Mouse (Mus musculus) cerebellum, postnatal 25 days (tissue): ENCODE results near the gene Mef2d.

Experiments
- DNase-seq, 2 experiments: peaks; one replicate each; pipeline ENCODE4 v3.0.0; 2021; ENCODE audit warnings: mixed read lengths in 2 of 2

Mef2d gene

DNA sequence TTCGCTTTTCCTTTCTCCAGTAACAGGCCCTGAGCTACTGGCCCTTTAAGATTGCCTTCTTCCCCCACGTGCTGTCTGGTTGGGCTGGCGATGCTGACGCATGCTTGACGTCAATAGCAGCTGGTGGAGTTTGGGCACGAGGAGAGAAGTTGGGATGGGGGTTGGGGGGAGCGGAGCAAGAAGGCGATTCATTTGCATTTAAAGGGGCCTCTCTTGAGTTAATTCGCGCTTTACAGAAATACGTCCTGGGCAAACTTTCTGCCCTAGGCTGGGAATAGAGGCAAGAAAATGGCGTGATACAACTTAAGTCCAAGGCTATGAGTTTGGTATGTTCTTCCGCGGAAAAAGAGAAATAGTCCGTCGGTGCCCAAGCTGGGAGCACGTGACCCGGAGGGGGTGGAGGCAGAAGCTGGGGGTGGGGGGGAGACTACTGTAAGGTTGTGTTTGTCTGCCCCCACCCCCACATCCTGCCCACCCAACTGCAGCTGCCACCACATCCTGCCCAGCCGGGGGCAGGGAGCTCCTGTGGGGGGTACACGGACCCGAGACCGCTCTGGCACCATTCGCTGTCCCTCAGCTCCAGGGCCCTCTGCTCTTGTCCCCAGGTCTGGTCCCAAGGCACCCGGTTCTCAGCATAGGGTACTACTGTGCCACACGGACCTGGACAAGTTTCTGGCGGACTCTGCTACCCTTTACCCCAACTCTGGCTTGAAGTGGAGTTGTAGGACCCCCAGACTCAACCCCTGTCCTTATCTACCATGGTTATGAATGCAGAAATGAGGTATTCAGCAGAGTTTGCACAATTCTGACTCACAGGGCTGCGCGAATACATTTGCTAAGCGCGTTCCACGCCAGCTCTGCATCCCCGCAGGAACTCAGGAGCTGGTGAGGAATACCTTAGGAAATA is 3.6 kb upstream of the Mef2d start:
- peak; percentile 94 for DNase-seq

DNA sequence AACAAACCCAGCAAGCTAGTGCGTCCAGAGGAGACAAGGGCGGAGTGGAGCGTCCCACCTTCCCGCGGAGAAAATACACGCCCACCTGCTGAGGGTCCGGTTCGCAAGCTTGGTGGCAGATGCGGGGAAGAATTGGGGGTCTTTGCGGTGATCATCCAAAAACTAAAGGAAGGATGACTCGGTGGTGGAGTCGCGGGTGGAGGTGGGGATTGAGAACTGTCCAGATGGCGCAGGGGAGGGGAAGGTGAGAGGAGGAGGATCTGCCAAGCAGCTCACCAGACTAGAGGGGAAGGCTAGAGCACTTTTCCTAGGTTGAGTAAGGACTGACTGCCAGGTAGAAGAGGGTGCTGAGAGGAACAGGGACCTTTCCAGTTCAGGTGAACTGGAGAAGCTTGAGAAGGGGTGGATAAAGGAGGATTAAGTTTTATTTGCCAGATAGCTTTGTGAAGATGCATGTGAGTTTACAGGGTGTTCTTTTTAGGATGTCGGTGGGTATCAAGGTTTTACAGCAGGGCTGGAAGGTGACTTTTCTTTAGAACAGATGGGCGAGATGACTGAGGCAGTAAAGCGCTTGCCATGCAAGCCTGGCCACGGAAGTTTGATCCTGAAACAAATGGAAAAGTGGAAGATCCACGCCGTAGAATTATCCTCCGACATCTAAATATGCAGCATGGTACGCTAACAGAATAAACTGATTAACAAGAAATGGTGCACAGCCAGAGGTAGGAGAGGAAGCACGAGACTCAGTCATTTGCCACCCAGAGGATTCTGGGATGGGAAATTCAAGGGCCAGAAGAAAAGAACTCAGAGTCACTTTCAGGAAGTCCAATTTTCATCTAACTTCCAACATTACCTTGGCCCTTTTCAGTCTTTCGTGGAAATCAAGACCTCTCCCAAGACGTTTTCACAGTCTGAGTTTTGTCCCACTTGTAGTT is 2.7 kb upstream of the Mef2d start:
- peak; percentile 88 to 89 for DNase-seq

DNA sequence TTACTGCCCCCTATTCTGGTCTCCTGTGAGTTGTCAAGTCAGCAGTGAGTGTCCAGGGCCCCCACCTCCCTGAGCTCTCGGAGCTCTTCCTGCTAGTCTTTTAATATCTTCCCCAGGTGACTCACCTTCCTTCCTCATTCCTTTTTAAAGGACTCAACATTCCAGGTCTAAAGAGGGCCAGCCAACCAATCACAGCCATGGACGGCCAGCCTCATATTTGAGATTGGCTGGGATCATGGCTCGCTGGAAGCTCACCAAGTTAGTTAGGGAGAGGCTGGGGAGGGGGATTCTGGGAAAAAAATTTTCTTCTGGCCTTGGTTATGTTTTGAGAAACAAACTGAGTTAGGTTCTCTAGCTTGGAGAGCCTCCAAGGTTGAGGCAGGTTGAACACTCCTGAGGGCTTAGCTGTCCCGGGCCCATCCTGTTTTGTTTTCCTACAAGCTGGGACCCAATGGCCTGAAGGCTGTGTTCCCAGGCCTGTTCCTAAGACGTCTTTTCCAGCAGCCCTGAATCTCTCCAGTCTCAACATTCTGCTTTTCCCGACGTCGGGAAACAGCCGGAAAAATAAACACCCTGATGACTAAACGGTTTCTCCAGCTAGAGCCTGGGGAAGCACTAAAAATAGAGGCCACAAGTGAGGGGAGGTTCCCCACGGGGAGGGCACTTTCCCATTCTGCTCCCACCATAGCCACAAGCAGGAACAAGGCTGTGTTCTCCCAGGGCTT is 1.8 kb upstream of the Mef2d start:
- peak; percentile 63 to 72 for DNase-seq

DNA sequence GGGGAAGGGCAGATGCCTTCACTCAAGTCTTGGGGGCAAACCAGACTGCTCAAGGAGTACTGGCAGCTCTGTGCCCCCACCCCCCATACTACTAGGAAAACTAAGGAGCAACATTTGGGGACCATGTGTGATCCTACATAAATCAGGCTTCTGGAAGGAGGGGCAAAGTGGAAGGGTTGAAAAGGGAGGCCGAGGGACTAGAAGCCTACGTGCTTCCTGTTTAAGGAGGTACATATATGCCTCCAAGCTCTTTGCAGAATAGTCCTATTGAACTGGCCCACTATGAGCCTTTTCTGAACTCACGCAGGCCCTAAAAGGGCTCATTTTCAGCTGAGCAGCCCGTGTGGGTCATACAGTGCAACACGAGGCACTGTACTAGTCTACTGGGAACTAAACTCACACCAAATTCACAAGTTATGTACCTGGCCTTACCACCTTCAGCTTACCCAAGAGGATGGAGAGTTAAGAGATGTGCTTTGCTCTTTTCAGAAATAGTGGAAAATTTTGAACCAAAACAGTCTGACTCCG is 1.2 kb upstream of the Mef2d start:
- DNase-seq, result no peak

DNA sequence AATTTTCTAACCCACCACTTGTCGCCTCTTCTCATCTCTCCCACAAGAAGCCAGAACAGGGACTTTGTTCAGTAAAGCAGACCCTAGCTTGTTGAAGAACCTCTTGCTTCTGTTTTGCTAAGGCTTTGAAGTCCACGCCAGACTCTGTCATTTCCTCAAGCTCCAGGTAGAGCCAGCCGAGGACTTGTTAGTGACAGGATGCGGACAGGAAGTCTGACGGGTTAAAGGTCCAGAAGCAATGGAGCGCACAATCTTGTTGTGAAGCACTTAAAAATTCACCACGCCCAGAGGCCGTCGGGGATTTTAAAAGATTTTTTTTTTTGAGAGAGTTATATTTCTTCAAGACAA is 759 bp upstream of the Mef2d start:
- DNase-seq, result no peak

DNA sequence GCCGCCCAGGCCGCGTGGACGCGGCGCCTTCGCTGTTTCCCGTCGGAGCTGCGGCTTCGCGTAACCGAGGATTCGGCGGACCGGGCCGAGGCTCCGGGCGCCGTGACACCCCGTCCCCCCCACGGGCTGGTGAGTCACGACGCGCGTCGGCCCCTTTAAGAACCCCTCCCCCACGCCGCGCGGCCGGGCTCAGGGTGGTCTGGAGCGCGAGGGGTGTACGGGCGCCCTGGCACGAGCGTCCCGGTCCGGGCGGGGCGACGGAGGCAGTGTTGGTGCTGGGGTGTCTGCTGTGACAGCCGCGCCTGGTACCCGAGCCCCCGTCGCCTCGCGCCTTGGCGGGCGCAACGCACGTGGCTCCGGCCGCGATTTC is 359 bp downstream of the Mef2d start:
- DNase-seq, result peak in 1 of 2 experiments; percentile 83

DNA sequence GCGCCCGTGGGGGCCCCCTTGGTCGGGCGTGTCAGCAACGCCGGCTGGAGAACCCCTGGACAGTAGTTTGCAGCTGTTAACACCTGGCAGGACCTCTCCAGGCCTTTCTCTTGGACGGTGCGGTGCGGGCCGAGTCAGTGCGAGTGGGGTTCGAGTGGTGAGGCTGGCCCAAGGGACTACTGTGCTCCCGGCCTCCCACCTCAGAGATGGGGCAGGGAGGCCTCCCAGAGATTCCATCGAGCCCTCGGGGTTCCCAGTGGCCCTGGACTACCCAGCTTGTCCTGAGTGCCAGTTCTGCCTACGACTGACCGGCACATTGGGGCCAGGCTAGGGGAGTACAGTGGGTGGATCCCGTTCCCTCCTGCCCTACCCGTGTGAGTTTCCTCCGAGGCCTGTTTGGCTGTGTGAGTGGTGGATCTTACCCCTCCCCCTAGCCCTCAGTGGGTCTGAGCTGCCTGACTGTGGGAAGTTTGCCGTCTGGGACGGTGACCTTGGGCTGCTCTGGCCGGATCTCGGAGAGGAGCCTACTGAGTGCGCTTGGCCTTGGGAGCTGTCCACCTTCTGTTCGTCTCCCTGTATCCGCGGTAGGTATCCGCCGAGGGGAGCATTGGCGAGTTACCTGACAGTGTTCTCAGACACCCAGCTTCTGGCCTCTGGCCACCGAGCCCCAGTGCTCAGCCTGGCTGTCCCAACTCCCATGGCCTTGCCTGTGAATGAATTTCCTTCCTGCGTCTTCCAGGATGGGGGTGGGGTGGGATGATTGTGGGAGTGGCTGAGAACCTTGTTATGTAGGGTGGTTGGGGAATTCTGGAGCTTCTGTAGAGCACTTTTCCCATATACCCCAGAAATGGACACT is 972 bp downstream of the Mef2d start:
- peak; percentile 73 to 79 for DNase-seq

DNA sequence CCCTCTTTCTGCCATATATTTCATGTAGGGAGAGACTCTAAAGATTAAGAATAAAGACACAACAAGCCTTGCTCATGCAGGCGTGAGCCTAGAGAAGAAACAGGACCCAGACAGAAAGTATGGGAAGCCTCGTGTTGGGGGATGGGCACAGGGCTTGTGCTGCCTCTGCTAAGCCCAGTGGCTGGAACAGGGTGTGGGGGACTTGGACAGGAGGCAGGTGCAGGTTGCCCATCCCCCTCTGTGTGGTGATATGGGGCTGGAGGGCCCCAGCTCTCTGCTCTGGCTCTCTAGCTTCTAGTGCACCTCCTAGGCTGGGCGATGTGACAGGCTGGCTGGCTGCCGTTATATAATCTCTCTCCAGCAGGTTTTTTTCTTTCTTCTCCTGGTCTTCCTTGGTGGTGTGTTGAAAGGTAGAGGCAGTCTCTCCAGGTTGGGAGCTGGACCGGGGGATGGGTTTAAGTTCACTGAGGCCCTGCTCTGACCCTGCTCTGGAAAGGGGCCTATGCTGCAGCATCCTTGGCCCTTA is 1.9 kb downstream of the Mef2d start:
- peak; percentile 76 to 78 for DNase-seq

DNA sequence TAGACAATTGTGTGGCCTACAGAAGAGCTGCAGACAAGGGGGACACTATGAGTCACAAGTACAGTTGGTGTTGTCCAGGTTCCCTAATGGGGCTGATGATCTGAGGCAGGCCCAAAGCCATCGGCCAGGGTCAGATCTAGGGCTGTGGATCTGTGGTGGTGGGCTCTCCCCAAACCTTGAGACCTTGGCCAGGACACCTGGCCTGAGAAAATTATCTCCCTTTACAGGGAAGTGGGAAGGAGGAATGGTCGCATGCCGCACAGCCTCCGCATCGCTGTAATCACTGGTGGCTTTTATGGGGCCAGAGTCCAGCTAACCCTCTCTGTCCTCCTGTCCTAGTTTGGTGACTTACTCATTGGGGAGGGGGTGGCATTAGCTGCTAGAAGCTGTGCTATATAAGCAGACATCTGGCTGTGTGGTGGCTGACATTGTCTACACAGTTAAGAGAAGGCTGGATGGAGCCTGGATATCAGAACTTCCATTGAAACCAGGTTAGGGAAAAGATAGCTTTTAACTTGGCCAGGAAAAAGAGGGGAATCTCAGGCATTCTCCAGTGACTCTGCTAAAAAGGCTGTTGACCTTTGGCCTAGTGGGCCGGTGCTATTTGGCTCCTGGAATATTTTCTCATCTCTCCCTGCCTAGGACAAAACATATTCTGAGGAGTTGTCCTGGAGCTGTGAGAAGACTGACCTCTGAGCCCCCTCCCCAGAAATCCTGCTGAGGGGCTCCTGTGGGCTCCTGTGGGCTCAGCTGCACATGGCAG is 2.7 kb downstream of the Mef2d start:
- DNase-seq, result no peak

DNA sequence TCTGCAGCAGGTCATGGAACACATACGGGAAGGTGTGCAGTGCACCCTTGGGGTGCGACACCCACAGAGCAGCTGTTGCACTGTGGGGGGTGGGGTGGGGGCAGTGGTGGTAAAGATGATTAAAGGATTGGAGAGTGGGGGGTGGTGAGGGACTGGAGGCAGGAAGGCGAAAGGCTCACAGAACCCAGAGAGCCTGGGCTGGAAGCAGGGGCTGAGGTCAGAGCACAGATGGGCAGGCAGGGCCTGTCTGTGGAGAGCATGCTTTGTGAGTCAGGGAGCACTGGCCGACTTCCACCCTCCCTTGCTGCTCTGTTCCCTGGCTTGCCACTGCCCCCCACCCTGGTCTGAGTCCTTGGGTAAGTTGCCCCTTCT is 3.2 kb downstream of the Mef2d start:
- DNase-seq, result peak; percentile 78 to 85

DNA sequence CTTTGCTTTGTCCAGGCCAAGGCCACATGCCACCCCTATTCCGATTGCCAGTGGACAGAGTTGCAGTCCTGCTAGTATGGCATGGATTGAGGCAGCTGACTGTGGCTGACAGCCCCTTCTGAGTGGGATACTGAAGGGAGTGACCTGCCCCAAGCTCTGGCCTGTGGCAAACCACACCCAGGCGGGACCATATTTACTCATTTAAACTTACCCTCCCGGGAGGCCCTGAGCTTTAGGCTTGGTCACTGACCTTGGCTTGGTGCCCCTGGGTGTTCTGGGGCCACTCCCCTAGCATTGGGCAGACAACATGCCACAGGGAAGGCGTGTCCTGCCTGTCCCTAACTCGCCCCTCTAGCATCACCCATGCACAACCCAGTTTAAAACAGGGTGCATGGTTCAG is 3.8 kb downstream of the Mef2d start:
- no peak for DNase-seq

DNA sequence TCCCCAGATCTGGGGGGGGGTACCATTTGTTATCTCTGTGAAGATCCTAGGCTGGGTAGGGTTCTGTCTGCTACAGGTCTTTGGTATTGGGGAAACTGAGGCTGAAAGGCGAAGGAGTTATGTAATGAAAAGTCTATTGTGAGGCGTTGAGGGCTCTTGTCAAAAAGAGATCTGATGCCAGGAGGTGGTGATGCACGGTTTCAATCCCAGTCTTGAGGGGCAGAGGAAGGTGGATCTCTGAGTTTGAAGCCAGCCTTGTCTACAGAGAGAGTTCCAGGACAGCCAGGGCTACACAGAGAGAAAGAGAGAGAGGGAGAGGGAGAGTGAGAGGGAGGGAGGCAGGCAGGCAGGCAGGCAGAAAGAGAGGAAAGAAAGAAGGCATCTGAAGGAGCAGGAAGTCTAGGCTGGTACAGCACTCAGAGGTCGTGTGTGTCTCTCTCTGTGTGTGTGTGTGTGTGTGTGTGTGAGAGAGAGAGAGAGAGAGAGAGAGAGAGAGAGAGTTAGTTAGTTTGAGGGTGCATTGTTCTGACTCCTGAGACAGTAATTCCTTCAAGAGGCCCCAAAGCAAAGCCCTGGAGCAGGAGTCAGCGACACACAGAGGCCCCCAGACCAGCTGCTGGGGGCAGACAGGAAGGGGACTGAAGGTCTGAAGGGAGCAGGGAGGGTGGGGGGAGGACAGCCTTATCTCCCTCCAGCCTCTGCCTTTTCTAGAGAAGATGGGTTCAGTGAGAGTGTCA is 4.4 kb downstream of the Mef2d start:
- peak in 1 of 2 experiments; percentile 15 for DNase-seq

DNA sequence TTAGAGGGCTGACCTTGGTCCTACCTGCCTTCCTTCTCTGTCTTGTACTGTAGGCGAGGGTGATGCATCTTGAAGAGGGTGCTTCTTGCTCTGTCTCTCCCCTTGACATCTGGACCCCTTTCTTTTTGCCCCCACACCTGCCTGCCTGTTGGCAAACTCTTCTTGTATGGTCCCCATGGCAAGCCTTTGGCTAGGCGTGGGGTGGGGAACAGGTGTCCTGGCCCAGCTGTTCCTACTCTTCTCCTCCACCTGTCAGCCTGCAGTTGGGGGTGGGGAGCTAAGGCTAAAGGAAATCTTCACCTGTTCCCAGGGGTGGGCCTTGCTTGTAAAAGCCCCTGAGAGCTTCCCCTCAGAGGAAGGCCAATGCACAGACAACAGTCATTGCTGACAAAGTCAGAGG is 5.3 kb downstream of the Mef2d start:
- DNase-seq, result peak in 1 of 2 experiments; percentile 15

DNA sequence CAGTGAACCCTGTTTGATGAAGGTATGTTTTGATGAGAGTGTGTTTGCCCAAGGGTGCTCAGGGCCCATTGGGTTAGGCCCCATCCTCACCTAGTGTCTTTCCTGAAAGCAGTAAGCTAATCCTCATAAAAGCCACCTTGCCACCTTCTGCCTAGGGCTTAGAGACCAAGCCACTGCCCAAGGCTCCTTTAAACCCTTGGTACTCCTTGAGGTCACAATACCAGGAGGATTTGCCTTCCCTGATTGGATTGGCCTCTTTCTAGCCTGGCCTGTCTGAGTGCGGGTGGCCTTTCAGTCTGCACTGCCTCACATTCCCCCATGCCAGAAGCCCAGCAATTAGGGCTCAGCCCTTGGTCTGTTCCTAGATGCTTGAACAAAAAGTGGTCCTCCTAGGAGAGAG is 5.7 kb downstream of the Mef2d start:
- DNase-seq, result peak in 1 of 2 experiments; percentile 16

DNA sequence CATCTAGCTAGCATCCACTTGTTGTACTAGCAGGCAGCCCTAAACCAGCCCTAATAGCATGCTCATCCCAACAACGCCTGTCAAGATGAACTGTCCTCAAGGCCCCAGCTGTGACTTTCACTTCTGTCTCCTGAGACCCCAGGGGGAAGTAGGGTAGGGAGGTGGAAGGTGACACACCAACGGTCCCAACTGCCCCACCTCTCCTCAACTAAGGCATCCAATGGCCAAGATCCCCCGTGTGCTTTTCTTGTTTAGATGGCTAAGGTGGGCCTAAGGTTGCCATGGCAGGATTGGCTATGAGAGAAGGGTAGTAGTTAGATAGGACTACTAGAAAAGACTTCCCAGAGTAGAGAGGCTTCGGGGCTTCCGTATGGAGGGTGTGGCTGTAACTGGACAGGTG is 6.2 kb downstream of the Mef2d start:
- DNase-seq, result no peak

DNA sequence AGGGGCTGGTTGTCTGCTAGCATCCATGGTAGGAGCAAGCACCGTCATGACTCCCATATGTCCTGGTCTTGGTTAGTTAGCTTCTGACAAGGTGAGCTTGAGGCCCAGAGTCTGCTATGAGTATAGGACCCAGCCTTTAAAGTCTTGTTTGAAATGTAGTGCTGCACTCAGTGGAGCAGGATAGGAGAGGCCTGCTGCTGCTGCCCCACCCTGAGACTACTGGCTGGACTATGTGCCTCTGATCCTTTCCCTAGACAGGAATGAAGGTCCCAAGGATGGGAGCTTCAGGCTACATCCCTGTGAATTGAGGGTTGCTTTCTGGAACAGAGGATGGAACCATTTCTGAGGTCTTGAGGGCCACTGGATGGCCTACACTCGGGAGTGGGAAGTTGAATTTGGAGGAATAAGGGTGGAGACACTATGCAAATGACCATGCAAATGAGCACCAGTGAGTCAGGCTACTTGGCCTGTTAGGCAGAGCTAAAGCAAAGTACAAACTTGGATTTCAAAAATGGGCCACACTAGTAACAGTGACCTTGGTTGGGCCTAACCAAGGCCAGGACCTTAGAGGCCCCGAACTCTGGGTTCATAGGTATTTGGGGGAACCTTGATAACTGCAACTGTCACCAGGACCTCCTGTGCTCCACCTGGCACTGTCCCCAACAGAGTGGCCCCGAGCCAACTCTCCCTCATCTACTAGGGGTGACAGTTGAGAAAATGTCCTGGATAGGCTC is 6.8 kb downstream of the Mef2d start:
- DNase-seq, result peak; percentile 61 to 79

DNA sequence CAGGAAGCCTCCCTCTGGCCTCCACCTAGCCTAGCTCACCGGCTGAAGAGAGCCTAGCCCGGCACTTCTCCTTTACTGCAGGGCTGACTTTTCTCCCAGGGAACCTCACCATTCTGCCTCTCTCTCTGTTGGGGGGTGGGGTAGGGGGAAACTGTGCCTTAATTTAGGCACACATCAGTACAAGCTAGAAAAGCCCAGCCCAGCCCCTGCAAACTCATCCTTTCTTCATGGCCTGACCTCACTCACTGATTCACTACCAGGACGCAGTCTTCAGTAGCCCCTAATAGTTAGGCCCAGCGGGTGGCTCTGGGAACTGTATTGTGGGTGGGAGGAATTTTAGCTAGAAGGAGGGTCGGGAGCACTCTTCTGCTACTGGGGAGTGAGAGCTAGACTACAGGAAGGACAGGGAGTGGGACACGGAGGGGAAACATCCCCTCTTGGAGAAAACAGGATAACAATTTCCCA is 7.4 kb downstream of the Mef2d start:
- peak in 1 of 2 experiments; percentile 17 for DNase-seq

DNA sequence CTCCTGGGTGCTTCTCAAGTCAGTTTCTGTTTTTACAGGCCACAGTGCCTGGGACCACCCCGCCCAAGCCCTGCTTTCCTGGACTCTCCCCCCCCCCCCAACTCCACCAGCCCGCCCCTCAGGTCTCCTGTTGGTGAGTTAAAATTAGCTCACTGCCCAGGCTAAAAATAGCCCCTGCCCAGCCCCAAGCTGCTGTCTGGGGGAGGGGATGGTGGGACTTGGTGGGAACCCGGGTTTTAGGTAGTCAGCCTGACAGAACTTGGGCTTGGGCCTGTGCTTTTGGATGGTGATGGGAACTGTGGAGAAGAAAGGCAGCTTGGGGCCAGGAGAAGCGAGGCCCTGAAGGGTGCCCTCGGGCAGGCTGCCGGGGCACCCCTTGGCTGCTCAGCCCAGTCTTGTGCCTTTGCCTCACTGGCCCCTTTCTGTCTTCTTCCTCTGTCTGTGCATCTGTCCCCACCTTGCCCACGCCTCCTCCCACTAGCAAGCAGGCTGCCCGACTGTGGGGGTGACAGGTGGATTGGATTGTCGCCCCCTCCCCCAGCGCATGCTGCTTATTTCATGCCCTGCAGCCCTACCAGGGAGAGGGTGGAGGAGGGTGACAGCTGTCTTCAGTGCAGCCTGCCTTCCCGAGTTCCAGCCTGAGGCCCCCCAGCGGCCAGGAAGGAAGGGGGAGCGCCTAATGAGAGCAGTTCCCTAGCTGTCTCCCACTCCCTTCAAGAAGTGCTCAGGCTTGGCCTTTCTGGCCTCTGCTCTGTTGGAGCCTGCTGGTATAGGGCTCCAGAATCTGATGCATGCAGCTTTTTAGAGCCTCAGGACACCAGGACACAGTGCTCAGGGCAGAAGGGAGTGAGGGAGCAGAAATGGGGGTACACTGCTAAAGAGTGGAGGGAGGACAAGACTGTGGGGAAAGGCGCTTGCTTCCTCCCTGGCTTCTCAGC is 8.2 kb downstream of the Mef2d start:
- DNase-seq, result peak; percentile 61 to 71
